Mouse (Mus musculus): Measurements from ENCODE around the gene Gm28230. TPM values are rescaled to one million over a fixed set of nuclear protein-coding genes. Genes with fewer than 3 reads are reported as not detected.
A peak's percentile ranks its signal among the peaks of the same experiment; 100 is the strongest.

Gm28230 gene
- polyA plus RNA-seq, 1 experiment from 2014 or later: 0.10 TPM

DNA sequence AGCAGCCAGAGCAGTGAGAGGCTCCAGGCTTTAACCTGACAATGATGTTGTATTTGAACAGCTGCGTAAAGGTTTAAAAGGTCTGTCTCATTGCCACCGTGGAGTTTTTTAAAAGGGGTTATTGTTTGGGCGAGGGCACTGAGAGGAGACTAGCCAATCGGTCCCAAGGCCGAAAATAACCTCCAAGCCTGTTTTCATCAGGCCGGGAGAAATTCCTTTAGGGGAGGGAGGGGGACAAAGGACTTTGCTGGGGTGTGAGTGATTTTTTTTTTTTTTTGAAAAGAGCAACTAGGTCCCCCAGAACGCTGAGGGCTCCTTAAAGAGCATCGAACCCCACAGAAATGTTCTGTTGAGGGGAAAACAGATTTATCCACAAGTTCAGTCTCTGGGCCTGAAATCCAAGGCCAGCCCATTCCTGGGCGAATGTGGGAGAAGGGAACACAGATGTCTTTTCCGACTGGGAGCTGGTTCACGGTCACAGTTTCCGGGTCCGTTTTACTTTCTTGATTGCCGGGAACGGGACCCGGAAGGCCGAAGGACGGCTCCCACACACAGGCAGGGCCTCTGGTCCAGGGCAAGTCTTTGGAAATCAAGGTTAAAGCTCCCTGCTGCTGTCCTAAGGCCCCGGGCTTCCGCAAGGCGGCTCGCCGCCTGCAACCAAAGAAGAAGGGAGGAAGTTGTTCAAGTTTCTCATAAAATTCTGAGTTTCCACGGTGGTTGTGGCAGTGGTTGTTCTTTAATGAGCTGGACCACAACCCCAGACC, 36.8 kb upstream of the Gm28230 start:
- WGBS (ENCODE audit: insufficient replicate concordance): under 1% methylated on average over 24 of the region's 24 CpGs

DNA sequence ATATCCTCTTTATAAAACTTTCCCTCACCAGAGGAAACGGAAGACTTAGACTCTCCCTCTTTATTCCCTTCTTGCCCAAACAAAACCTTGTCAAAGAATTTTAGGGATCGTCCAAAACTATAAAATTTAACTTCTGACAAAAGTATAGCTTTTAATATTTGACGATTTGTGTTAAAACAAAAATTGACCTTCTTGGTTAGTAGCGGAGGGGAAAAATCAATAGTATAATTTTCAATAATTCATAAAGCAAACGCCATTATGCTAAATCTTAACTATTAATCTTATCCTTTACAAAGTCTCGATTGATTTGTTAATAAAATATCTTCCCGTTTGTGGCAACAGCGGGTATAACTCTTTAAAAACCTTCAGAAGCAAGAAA, 36.2 kb upstream of the Gm28230 start:
- no peak overlapping the region for H3K4me3 ChIP-seq (ENCODE audit: low read depth, low read length)

More for the DNA sequence above, 36.8 kb upstream of the Gm28230 start:
- H3K9ac ChIP-seq (ENCODE audit: low read depth, low read length): no peak overlapping the region
- H3K4me3 ChIP-seq (ENCODE audit: low read depth, low read length): no peak overlapping the region
- H3K4me2 ChIP-seq: no peak overlapping the region
- no peak for ATAC-seq (replicated peaks; ENCODE audit: insufficient number of reproducible peaks, low FRiP score, low TSS enrichment)
- H3K27ac ChIP-seq (ENCODE audit: low read depth, low read length): no peak overlapping the region
- peaks cover 6% of the 10 kb centered on the region for H3K4me1 ChIP-seq (ENCODE audit: control insufficient read depth, insufficient read depth, low read length)
- H3K27me3 ChIP-seq (ENCODE audit: control insufficient read depth, insufficient read depth, low read length): peaks cover 90% of the 10 kb centered on the region
- H3K9me3 ChIP-seq (replicated peaks; ENCODE audit: control insufficient read depth, low read length): no peaks in the 10 kb centered on the region
- no peaks in the 10 kb centered on the region for H3K36me3 ChIP-seq (ENCODE audit: control insufficient read depth, insufficient read depth, low read length)

DNA sequence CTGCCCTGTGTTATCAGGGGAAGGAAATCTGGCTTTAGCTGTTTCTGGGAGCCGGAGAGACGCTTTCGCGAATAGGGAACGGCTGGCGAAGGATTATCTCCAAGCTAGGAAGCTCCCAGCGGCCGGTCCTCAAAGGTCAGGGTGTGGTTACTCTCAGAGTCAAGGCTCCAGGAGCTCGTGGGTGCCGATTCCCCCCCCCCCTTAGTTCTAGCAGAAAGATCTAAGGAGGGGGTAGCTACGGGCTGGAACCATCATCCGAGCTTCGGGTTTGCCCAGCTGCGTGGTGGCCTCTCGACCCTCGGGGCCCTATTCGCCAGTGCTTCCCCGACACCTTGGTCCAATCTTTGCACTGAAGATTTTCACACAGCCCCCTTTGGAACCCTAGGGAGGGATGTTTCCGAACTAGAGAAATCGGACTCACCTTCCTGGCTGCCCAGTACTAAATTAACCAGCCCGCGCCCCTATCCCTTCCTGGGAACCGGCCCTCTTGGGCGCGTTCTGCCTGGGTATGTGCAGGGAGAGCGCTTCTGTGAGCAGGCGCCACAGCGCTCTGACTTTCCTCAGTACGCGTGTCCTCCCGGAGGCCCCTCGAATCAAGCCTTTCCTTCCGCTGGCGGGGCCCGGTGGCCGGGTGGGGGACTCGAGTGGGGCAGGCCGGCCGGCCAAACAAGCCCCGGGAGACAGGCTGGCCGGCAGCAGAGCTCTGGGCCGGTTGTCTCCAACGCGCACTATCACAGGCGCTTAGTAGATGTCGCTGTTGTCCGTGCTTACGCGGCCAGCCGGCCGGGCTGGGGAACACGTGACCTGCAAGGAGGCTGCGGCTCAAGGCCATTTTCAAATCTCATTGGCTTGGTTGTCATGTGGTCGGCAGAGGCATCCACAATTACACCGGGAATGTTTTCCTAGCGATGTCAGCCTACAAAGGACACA, 35.2 kb upstream of the Gm28230 start, which contains the start of gene Hoxd10:
Gene Hoxd10, plus strand, starts transcription at position 903 of the 930 bp plus-strand sequence.
- Histone ChIP-seq H3K4me2 (peak within 1 kb of the TSS; percentile 39), H3K9me3 (replicated peaks; ENCODE audit: control insufficient read depth, low read length) (no peaks in the 10 kb centered on the region), H3K27ac (ENCODE audit: low read depth, low read length) (no peak within 1 kb of the TSS), H3K36me3 (ENCODE audit: control insufficient read depth, insufficient read depth, low read length) (no peaks in the 10 kb centered on the region), H3K27me3 (ENCODE audit: control insufficient read depth, insufficient read depth, low read length) (peaks cover 95% of the 10 kb centered on the region), H3K4me3 (ENCODE audit: low read depth, low read length) (peak within 1 kb of the TSS; percentile 4; the same call in 1 of the 2 replicates), H3K4me1 (ENCODE audit: control insufficient read depth, insufficient read depth, low read length) (peaks cover 6% of the 10 kb centered on the region), H3K9ac (ENCODE audit: low read depth, low read length) (no peak within 1 kb of the TSS)
- ATAC-seq (replicated peaks; ENCODE audit: insufficient number of reproducible peaks, low FRiP score, low TSS enrichment): peak; percentile 59; the same call in 1 of the 2 replicates
- WGBS (ENCODE audit: insufficient replicate concordance): 1% methylated on average over 56 of the region's 56 CpGs

More for the DNA sequence above, 36.2 kb upstream of the Gm28230 start:
- no peak for ATAC-seq (replicated peaks; ENCODE audit: insufficient number of reproducible peaks, low FRiP score, low TSS enrichment)
- Histone ChIP-seq H3K27ac (ENCODE audit: low read depth, low read length) (no peak overlapping the region), H3K4me1 (ENCODE audit: control insufficient read depth, insufficient read depth, low read length) (peaks cover 6% of the 10 kb centered on the region), H3K36me3 (ENCODE audit: control insufficient read depth, insufficient read depth, low read length) (no peaks in the 10 kb centered on the region), H3K9me3 (replicated peaks; ENCODE audit: control insufficient read depth, low read length) (no peaks in the 10 kb centered on the region), H3K4me2 (no peak overlapping the region), H3K9ac (ENCODE audit: low read depth, low read length) (no peak overlapping the region), H3K27me3 (ENCODE audit: control insufficient read depth, insufficient read depth, low read length) (peaks cover 90% of the 10 kb centered on the region)
- 7% methylated on average over 8 of the region's 8 CpGs for WGBS (ENCODE audit: insufficient replicate concordance)

DNA sequence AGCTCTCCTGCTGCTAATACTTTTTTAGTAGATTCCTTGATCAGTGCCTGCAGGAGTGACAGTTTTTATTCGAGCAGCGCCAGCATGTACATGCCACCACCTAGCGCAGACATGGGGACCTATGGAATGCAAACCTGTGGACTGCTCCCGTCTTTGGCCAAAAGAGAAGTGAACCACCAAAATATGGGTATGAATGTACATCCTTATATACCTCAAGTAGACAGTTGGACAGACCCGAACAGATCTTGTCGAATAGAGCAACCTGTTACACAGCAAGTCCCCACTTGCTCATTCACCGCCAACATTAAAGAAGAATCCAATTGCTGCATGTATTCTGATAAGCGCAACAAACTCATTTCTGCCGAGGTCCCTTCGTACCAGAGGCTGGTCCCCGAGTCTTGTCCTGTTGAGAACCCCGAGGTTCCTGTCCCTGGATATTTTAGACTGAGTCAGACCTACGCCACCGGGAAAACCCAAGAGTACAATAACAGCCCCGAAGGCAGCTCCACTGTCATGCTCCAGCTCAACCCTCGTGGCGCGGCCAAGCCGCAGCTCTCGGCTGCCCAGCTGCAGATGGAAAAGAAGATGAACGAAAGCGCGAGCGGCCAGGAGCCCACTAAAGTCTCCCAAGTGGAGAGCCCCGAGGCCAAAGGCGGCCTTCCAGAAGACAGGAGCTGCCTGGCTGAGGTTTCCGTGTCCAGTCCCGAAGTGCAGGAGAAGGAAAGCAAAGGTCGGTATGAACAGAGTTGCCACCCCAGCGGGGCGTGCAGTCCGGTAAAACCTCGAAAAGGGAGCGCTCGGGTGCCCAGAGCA, 34.3 kb upstream of the Gm28230 start:
- Histone ChIP-seq H3K36me3 (ENCODE audit: control insufficient read depth, insufficient read depth, low read length) (no peaks in the 10 kb centered on the region), H3K27me3 (ENCODE audit: control insufficient read depth, insufficient read depth, low read length) (peaks cover 95% of the 10 kb centered on the region), H3K27ac (ENCODE audit: low read depth, low read length) (no peak overlapping the region), H3K4me2 (no peak overlapping the region), H3K4me1 (ENCODE audit: control insufficient read depth, insufficient read depth, low read length) (peaks cover 6% of the 10 kb centered on the region), H3K9me3 (replicated peaks; ENCODE audit: control insufficient read depth, low read length) (no peaks in the 10 kb centered on the region), H3K9ac (ENCODE audit: low read depth, low read length) (no peak overlapping the region), H3K4me3 (ENCODE audit: low read depth, low read length) (no peak overlapping the region)
- 4% methylated on average over 35 of the region's 35 CpGs for WGBS (ENCODE audit: insufficient replicate concordance)
- ATAC-seq (replicated peaks; ENCODE audit: insufficient number of reproducible peaks, low FRiP score, low TSS enrichment): no peak

DNA sequence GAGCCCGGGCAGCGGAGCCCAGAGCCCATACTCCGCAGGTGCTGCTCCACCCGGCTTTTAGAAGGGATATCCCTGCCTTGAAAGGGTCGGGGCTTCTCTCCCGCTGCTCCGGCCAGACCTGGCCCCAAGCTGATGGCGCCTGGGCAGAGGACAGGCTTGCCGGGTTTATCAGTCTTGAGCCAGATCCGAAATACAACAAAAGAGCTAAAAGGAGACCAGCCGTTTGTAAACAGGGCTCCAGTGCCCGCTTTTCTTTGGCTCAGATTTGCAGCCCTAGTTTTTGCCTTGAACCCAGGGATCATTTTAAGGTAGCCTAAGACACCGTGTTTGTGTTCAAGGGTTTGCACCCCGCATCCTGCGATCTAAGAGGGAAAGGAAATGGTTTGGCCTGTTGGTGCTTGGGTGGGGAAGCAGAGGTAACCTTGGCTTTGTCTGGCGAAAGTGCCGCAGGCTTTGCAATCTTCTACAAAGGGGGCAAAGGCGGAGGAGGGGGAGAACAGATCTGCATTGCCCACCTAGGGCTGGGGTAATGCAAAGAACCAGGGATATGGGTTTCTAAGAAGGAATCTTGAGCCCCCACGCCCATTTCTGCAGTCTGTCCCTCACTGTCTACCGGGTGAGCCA, 33.6 kb upstream of the Gm28230 start:
- Histone ChIP-seq H3K4me1 (ENCODE audit: control insufficient read depth, insufficient read depth, low read length) (peaks cover 7% of the 10 kb centered on the region), H3K27ac (ENCODE audit: low read depth, low read length) (no peak overlapping the region), H3K4me3 (ENCODE audit: low read depth, low read length) (no peak overlapping the region), H3K27me3 (ENCODE audit: control insufficient read depth, insufficient read depth, low read length) (peaks cover 95% of the 10 kb centered on the region), H3K9me3 (replicated peaks; ENCODE audit: control insufficient read depth, low read length) (no peaks in the 10 kb centered on the region), H3K36me3 (ENCODE audit: control insufficient read depth, insufficient read depth, low read length) (no peaks in the 10 kb centered on the region), H3K9ac (ENCODE audit: low read depth, low read length) (no peak overlapping the region), H3K4me2 (no peak overlapping the region)
- WGBS (ENCODE audit: insufficient replicate concordance): under 1% methylated on average over 20 of the region's 20 CpGs
- no peak for ATAC-seq (replicated peaks; ENCODE audit: insufficient number of reproducible peaks, low FRiP score, low TSS enrichment)

DNA sequence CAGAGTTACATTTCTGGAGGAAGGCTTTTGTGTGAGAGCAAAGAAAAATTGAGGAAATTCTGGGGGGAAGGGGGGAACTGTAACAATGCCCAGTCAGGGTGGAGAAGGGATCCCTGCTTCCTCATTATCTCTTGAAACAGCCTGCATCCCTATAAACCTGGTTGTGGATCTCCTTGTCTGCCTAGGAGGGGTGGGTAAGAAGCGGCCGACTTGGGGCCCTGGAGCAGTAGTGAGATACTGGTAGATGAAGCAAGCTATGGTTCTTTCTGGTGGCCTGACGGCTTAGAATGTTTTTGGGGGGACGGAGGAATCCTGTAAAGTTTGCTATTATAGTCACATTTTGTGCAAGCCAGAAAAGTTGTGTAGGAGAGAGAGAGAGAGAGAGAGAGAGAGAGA, 33.1 kb upstream of the Gm28230 start:
- Histone ChIP-seq H3K4me3 (ENCODE audit: low read depth, low read length) (no peak overlapping the region), H3K36me3 (ENCODE audit: control insufficient read depth, insufficient read depth, low read length) (no peaks in the 10 kb centered on the region)

DNA sequence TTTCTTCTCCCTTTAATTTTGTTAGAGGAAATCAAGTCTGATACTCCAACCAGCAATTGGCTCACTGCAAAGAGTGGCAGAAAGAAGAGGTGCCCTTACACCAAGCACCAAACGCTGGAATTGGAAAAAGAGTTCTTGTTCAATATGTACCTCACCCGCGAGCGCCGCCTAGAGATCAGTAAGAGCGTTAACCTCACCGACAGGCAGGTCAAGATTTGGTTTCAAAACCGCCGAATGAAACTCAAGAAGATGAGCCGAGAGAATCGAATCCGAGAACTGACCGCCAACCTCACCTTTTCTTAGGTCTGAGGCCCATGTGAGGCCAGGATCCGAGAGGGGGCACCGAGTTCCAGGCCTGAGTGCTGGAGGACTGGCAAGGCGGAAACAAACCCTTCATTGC, 32.5 kb upstream of the Gm28230 start:
- ATAC-seq (replicated peaks; ENCODE audit: insufficient number of reproducible peaks, low FRiP score, low TSS enrichment): no peak
- no peaks in the 10 kb centered on the region for H3K9me3 ChIP-seq (replicated peaks; ENCODE audit: control insufficient read depth, low read length)
- no peaks in the 10 kb centered on the region for H3K36me3 ChIP-seq (ENCODE audit: control insufficient read depth, insufficient read depth, low read length)
- H3K27ac ChIP-seq (ENCODE audit: low read depth, low read length): no peak overlapping the region
- H3K4me3 ChIP-seq (ENCODE audit: low read depth, low read length): no peak overlapping the region
- WGBS (ENCODE audit: insufficient replicate concordance): 3% methylated on average over 16 of the region's 16 CpGs
- H3K27me3 ChIP-seq (ENCODE audit: control insufficient read depth, insufficient read depth, low read length): peaks cover 95% of the 10 kb centered on the region
- no peak overlapping the region for H3K4me2 ChIP-seq
- H3K9ac ChIP-seq (ENCODE audit: low read depth, low read length): no peak overlapping the region
- H3K4me1 ChIP-seq (ENCODE audit: control insufficient read depth, insufficient read depth, low read length): peaks cover 8% of the 10 kb centered on the region

More for the DNA sequence above, 33.1 kb upstream of the Gm28230 start:
- Histone ChIP-seq H3K9ac (ENCODE audit: low read depth, low read length) (no peak overlapping the region), H3K27ac (ENCODE audit: low read depth, low read length) (no peak overlapping the region), H3K9me3 (replicated peaks; ENCODE audit: control insufficient read depth, low read length) (no peaks in the 10 kb centered on the region), H3K4me2 (no peak overlapping the region), H3K4me1 (ENCODE audit: control insufficient read depth, insufficient read depth, low read length) (peaks cover 8% of the 10 kb centered on the region), H3K27me3 (ENCODE audit: control insufficient read depth, insufficient read depth, low read length) (peaks cover 95% of the 10 kb centered on the region)
- no peak for ATAC-seq (replicated peaks; ENCODE audit: insufficient number of reproducible peaks, low FRiP score, low TSS enrichment)
- 6% methylated on average over 4 of the region's 4 CpGs for WGBS (ENCODE audit: insufficient replicate concordance)

DNA sequence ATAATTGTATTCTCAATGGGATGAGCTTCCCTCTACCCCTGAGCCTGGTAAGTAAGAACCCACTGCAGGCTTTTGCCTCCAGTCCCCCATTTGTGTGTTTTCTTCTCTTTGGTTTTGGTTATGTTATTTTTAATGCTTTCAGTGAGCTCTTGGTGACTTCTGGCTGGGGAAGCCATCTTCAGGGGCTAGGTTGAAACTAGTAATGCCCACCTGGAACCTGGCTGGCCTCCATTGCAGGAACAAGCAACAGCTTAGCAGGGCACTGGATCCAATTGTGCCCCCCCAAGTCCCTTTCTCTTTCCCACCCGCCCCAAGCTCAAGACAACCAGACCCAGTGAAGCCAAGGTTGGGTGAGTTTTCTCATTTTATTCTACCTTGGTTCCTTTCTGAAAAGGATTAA, 31.1 kb upstream of the Gm28230 start:
- Histone ChIP-seq H3K36me3 (ENCODE audit: control insufficient read depth, insufficient read depth, low read length) (no peaks in the 10 kb centered on the region), H3K9me3 (replicated peaks; ENCODE audit: control insufficient read depth, low read length) (no peaks in the 10 kb centered on the region), H3K4me1 (ENCODE audit: control insufficient read depth, insufficient read depth, low read length) (peaks cover 8% of the 10 kb centered on the region), H3K4me2 (no peak overlapping the region), H3K27me3 (ENCODE audit: control insufficient read depth, insufficient read depth, low read length) (peaks cover 96% of the 10 kb centered on the region), H3K4me3 (ENCODE audit: low read depth, low read length) (no peak overlapping the region), H3K9ac (ENCODE audit: low read depth, low read length) (no peak overlapping the region), H3K27ac (ENCODE audit: low read depth, low read length) (no peak overlapping the region)
- 4% methylated on average over 1 of the region's 1 CpGs for WGBS (ENCODE audit: insufficient replicate concordance)
- no peak for ATAC-seq (replicated peaks; ENCODE audit: insufficient number of reproducible peaks, low FRiP score, low TSS enrichment)
